Mouse (Mus musculus) ES-Bruce4 (cell line): ENCODE results near the gene Tubg2.

Experiments
- EP300 ChIP-seq: IDR thresholded peaks from 2 replicates; pipeline ENCODE4 v1.6.1; 2011; ENCODE audit warnings: low read depth, low read length; ENCODE audit not compliant: insufficient read depth
- POLR2A ChIP-seq: IDR thresholded peaks from one replicate; pipeline ENCODE4 v1.8.1; 2011; ENCODE audit warnings: low read length; ENCODE audit not compliant: insufficient read depth

DNA sequence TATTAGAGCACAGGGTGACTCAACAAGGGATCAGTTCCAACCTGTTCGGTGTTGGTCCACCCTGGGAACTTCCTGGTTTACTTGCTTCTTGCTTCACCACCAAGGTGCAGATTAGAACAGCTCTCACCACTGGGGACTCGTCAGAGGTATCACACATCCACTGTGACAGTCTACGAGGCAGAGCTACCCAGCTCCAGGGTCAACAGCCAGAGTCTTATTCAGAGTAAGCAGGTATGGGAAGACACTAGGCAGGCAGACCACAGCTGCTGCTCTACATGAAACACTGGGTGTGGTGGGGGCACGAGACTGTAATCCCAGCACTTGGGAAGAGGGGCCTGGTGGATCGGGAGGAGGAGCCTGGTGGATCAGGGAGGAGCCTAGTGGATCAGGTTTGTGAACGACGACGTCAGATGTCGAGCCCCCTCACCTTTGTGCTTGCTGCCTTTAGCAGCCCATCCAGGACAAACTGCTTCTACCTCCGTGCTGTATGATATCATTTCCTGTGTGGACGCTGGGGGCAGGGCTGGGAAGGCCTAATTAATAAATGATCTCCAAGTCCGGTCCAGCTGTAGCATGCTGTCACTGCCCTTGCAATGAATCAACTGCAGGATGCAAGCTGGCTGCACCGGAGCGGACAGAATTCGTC is 17.0 kb upstream of the Tubg2 start:
- TF ChIP-seq EP300: no peak
- no peak for TF ChIP-seq POLR2A
